ENCODE assay signal across 33 mouse cellular contexts in the genomic region with DNA sequence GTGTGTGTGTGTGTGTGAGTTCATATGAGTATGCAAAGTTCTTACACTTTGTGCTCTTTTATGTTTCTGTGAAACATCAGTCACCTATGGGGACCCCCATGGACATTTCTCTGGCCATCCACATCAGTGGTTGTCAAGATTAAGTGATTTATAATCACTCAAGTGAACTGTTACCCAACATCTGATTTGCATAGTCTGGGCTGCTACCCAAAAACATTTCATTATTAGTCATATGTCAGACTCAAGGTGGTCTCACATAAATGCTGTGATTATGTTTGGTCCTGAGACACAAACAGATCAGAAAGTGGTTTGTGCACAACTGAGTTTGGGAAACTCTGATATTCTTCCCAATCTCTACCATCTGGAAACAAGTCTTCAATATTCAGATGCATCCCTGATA.
"Had no signal": no experiment of that assay in that cellular context is flagged by ENCODE, and none has a peak within 500 bp of the region (broad histone marks: within the 10 kb centered on the region; RNA-seq: fewer than 3 reads in every experiment).

No protein-coding gene starts in this region.

- H3K4me3 ChIP-seq: heart, embryonic 12.5 days; heart, embryonic 13.5 days; heart, embryonic 15.5 days; hindbrain, embryonic 10.5 days; hindbrain, embryonic 12.5 days; hindbrain, embryonic 13.5 days; hindbrain, embryonic 15.5 days; intestine, embryonic 15.5 days; kidney, embryonic 15.5 days; layer of hippocampus, adult 2 months; left cerebral cortex, adult 2 months had no signal

- H3K27ac ChIP-seq: heart, embryonic 13.5 days; heart, embryonic 15.5 days; hindbrain, embryonic 10.5 days; hindbrain, embryonic 12.5 days; hindbrain, embryonic 13.5 days; hindbrain, embryonic 14.5 days; hindbrain, embryonic 15.5 days; hindbrain, postnatal 0 days; intestine, embryonic 15.5 days; kidney, embryonic 15.5 days; kidney, postnatal 0 days; layer of hippocampus, adult 2 months; left cerebral cortex, adult 2 months had no signal

- H3K9ac ChIP-seq: heart, embryonic 12.5 days; heart, embryonic 13.5 days; heart, embryonic 15.5 days; hindbrain, embryonic 12.5 days; hindbrain, embryonic 13.5 days; hindbrain, embryonic 14.5 days; hindbrain, embryonic 15.5 days; intestine, embryonic 15.5 days; kidney, embryonic 15.5 days had no signal

- H3K9me3 ChIP-seq: heart, embryonic 12.5 days; heart, embryonic 13.5 days; heart, embryonic 15.5 days; hindbrain, embryonic 10.5 days; hindbrain, embryonic 12.5 days; hindbrain, embryonic 13.5 days; hindbrain, embryonic 15.5 days; intestine, embryonic 15.5 days; kidney, embryonic 15.5 days had no signal

- DNase-seq: heart, postnatal 10 days; heart, postnatal 14 days; heart, postnatal 36 days; kidney, adult 11 months; kidney, adult 18-20 months; kidney, adult 2 months; kidney, adult 8-10 months; kidney, adult 9 months; kidney, postnatal 10 days; kidney, postnatal 14 days; kidney, postnatal 25 days; kidney, postnatal 36 days; kidney, postnatal 4 days; layer of hippocampus, adult 9-11 months; layer of hippocampus, postnatal 36 days had no signal

- ATAC-seq: hindbrain, embryonic 16.5 days; hindbrain, postnatal 0 days; inflammation-experienced regulatory T-cells, adult 6 months; intestine, embryonic 15.5 days; intestine, embryonic 16.5 days; intestine, postnatal 0 days had no signal

- H3K4me1 ChIP-seq: hindbrain, embryonic 10.5 days; intestine, embryonic 15.5 days; kidney, embryonic 15.5 days had no signal

- H3K4me2 ChIP-seq: heart, embryonic 12.5 days; heart, embryonic 13.5 days; heart, embryonic 15.5 days; hindbrain, embryonic 12.5 days; hindbrain, embryonic 13.5 days; hindbrain, embryonic 14.5 days; hindbrain, embryonic 15.5 days; intestine, embryonic 15.5 days; kidney, embryonic 15.5 days had no signal

- H3K36me3 ChIP-seq: heart, embryonic 12.5 days; heart, embryonic 13.5 days; heart, embryonic 15.5 days; hindbrain, embryonic 10.5 days; hindbrain, embryonic 12.5 days; hindbrain, embryonic 13.5 days; hindbrain, embryonic 15.5 days; intestine, embryonic 15.5 days; kidney, embryonic 15.5 days had no signal

- H3K27me3 ChIP-seq: heart, embryonic 12.5 days; heart, embryonic 13.5 days; heart, embryonic 15.5 days; hindbrain, embryonic 12.5 days; hindbrain, embryonic 13.5 days; hindbrain, embryonic 15.5 days; intestine, embryonic 15.5 days had no signal
